Mouse (Mus musculus): ENCODE results near the gene Cdk9. TPM values are rescaled to one million over a fixed set of nuclear protein-coding genes. Genes with fewer than 3 reads are reported as not detected.

Gene Cdk9
- polyA plus RNA-seq, 1 experiment from 2014 or later = 126 TPM

DNA sequence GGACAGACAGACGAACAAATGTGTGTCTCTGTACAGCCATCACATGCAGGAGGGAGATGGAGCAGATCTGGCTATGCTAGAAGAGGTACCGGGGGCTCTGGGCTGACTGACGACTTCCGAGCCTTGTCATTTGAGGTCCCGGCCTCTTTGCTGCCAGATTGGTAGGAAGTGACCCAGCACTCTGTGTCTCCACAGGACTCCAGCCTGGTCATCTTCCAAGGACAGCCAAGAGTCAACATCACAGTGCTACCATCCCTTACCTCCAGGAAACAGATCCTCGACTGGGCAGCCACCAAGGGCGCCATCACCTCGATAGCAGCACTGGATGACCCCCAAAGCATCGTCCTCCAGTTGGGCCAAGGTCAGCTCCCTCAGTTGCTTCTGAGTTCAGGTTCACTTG lies 41.7 kb downstream of the Cdk9 start:
- Histone ChIP-seq H3K4me2 (replicated peaks) (no peak overlapping the region), H3K27me3 (no peaks in the 10 kb centered on the region), H3K27ac (no peak overlapping the region), H3K9ac (no peak overlapping the region), H3K36me3 (no peaks in the 10 kb centered on the region), H3K9me3 (no peaks in the 10 kb centered on the region), H3K4me1 (no peaks in the 10 kb centered on the region), H3K4me3 (no peak overlapping the region)
- WGBS = 86% methylated on average over 9 of the region's 9 CpGs
- ATAC-seq (ENCODE audit: insufficient number of reproducible peaks, insufficient read depth, low FRiP score, low TSS enrichment) = no peak

DNA sequence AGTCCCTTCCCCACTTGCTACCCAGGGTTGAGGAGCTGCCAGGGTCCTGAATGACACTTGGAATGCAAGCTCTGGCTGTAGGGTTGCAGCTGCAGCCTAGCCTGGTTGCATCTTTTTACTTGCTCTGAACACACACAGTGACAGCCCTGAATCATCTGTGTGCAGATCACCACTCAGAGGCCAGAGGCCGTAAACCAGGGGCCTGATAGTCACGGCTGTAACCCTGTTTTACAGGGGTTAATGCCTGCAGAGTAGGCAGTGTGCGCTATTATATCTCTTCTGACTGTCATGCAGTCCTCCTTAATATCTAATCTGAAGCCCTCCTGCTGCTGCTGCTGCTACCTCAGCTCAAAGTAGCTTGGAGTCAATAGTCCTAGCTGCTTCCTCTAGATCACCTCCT lies 43.0 kb downstream of the Cdk9 start:
- no peak overlapping the region for H3K9ac ChIP-seq
- H3K4me3 ChIP-seq = no peak overlapping the region
- H3K9me3 ChIP-seq = no peaks in the 10 kb centered on the region
- 85% methylated on average over 3 of the region's 3 CpGs for WGBS
- no peak for ATAC-seq (ENCODE audit: insufficient number of reproducible peaks, insufficient read depth, low FRiP score, low TSS enrichment)
- H3K27ac ChIP-seq = no peak overlapping the region
- H3K4me2 ChIP-seq (replicated peaks) = no peak overlapping the region
- no peaks in the 10 kb centered on the region for H3K36me3 ChIP-seq
- H3K27me3 ChIP-seq = no peaks in the 10 kb centered on the region
- no peaks in the 10 kb centered on the region for H3K4me1 ChIP-seq

DNA sequence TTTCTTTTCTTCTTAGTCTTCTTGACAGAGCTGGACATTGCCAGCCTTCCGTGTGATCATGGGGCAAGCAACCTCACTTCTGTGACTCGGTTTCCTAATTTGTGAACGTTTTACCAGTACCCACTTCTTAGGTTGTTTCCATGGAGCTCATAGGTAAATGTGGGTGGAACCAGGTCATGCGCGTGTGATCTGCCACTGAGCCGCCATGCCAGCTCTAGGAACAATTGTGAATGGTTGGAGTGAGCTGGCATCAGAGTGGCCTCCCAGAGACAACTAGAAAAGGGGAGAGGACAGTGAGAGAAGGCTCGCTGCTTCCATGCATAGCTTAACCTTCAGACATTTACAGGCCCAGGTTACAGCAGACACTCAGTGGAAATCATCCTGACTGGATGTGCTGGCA lies 44.7 kb downstream of the Cdk9 start:
- Histone ChIP-seq H3K27me3 (no peaks in the 10 kb centered on the region), H3K36me3 (no peaks in the 10 kb centered on the region), H3K9ac (no peak overlapping the region), H3K9me3 (no peaks in the 10 kb centered on the region), H3K27ac (no peak overlapping the region), H3K4me1 (no peaks in the 10 kb centered on the region), H3K4me3 (no peak overlapping the region), H3K4me2 (replicated peaks) (no peak overlapping the region)
- 86% methylated on average over 7 of the region's 7 CpGs for WGBS
- ATAC-seq (ENCODE audit: insufficient number of reproducible peaks, insufficient read depth, low FRiP score, low TSS enrichment) = no peak

DNA sequence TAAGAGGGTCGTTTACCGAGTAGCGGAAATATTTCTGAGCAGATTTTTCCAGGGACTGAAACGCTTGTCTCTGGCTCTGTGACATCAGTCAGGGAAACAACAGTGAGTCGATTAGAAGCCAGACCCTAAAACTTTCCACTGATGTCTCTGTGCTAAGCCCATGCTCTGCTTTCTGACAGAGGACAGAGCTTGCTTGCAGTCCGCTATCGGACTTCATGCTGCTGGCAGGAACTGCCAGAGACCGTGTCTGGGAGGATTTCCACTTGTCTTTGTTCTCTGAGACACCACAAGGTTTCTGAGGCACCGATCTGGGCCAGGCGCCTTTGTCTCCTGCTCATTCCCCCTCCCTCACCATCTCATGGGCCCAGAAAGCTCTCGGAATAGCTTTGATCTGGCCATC lies 45.1 kb downstream of the Cdk9 start:
- Histone ChIP-seq H3K27me3 (no peaks in the 10 kb centered on the region), H3K9ac (no peak overlapping the region), H3K9me3 (no peaks in the 10 kb centered on the region), H3K4me2 (replicated peaks) (no peak overlapping the region), H3K27ac (no peak overlapping the region), H3K4me1 (no peaks in the 10 kb centered on the region), H3K4me3 (no peak overlapping the region), H3K36me3 (no peaks in the 10 kb centered on the region)
- WGBS = 59% methylated on average over 11 of the region's 11 CpGs
- ATAC-seq (ENCODE audit: insufficient number of reproducible peaks, insufficient read depth, low FRiP score, low TSS enrichment) = no peak

DNA sequence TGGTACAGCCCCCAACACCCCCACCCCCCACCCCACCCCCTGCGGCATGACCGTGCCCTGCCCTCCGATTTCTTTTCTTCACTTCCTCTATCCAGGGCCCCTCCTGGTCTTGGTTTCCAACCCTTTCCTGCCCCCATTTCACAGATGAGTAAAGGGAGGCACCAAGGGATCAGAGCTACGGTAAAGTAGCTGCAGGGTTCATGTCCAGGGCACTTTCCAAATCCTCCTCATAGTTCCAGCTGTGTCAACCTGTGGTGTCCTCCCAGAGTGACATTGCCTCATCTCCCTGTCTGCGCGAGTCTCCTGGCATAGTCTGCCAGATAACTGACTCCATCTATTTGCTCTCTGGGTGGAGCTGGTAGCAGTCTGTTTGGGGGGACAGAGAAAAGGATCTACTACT lies 47.0 kb downstream of the Cdk9 start:
- Histone ChIP-seq H3K27me3 (no peaks in the 10 kb centered on the region), H3K4me3 (no peak overlapping the region), H3K27ac (no peak overlapping the region), H3K9ac (no peak overlapping the region), H3K4me1 (peaks cover 3% of the 10 kb centered on the region; the same call in 1 of the 2 replicates), H3K4me2 (replicated peaks) (no peak overlapping the region), H3K9me3 (no peaks in the 10 kb centered on the region), H3K36me3 (no peaks in the 10 kb centered on the region)
- ATAC-seq (ENCODE audit: insufficient number of reproducible peaks, insufficient read depth, low FRiP score, low TSS enrichment) = no peak
- 87% methylated on average over 6 of the region's 6 CpGs for WGBS

DNA sequence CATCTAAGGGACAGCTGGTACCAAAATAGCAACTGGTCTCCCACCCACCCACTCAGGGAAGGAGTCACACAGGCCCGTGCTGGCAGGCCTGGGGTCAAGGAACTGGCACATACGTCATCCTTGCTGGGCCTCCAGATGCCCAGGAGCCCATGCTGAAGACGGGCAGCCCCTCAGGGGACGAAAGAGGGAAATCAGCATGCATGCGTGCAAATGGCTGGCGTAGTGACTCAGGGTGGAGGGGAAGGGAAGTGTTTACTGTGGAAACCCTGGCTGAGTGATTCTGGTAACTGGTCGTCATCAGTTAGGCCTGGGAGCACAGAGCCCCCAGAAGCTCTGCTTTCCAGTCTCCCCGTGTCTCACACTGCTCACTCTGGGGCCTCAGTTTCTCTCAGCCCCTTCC lies 47.5 kb downstream of the Cdk9 start:
- Histone ChIP-seq H3K27me3 (no peaks in the 10 kb centered on the region), H3K27ac (no peak overlapping the region), H3K4me3 (no peak overlapping the region), H3K4me1 (peaks cover 3% of the 10 kb centered on the region; the same call in 1 of the 2 replicates), H3K36me3 (no peaks in the 10 kb centered on the region), H3K4me2 (replicated peaks) (no peak overlapping the region), H3K9me3 (no peaks in the 10 kb centered on the region), H3K9ac (no peak overlapping the region)
- WGBS = 70% methylated on average over 8 of the region's 8 CpGs
- ATAC-seq (ENCODE audit: insufficient number of reproducible peaks, insufficient read depth, low FRiP score, low TSS enrichment) = no peak

DNA sequence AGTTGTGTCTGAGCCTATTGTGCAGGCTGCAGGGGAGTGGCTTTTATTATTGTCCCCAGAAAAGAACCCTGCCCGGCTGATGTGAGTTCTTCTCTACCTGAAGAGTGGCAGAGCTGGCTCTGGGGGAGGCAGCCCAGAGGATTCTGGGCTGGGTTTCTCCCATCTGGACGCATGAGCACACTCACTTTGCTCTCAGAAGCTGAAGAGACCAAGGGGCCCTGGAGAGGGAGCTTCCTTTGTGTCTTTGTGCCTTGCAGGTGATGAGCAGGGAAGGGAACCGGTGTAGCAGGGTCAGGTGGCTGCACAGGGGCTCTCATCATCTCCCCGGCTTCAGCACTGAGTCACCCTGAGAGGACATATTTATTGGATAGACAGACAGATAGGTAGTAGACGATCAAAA lies 50.6 kb downstream of the Cdk9 start:
- Histone ChIP-seq H3K4me1 (peaks cover 3% of the 10 kb centered on the region), H3K9ac (0 out of 2 replicates have a peak overlapping the region, but pooled peaks have one; percentile 2), H3K27me3 (no peaks in the 10 kb centered on the region), H3K4me2 (replicated peaks) (no peak overlapping the region), H3K27ac (peak overlapping the region; percentile 14; the same call in 1 of the 2 replicates), H3K4me3 (no peak overlapping the region), H3K36me3 (no peaks in the 10 kb centered on the region), H3K9me3 (no peaks in the 10 kb centered on the region)
- 59% methylated on average over 5 of the region's 5 CpGs for WGBS
- no peak for ATAC-seq (ENCODE audit: insufficient number of reproducible peaks, insufficient read depth, low FRiP score, low TSS enrichment)

DNA sequence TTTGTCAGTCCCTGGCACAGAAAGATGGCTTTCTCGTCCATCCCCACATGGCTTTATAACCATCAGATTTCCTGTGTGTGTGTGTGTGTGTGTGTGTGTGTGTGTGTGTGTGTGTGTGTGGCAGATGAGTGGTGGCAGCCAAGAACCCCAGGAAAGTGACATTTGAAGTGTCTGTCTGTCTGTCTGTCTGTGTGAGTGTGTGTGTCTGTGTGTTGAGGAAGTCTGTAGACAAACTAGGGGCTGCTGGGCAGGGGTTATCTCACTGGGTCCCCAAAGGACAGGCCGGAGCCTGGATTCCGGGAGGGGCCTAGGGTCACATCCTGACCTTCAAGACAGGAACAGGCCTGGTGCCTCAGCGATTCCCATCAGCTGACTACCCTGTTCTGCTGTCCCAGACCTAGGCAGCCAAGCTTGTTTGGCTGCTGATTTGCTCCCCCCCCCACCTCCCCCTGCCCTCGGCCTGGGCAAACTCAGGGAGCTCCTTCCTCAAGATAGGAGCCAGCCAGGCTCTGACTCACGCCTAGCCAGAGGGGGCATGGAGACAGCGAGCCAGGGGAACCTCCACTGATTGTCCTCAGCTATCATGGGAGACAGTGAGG lies 51.3 kb downstream of the Cdk9 start:
- Histone ChIP-seq H3K4me1 (peaks cover 3% of the 10 kb centered on the region), H3K27me3 (no peaks in the 10 kb centered on the region), H3K9me3 (no peaks in the 10 kb centered on the region), H3K9ac (peak overlapping the region; percentile 2; the same call in 1 of the 2 replicates), H3K27ac (peak overlapping the region; percentile 36), H3K4me2 (replicated peaks) (no peak overlapping the region), H3K4me3 (no peak overlapping the region), H3K36me3 (no peaks in the 10 kb centered on the region)
- no peak for ATAC-seq (ENCODE audit: insufficient number of reproducible peaks, insufficient read depth, low FRiP score, low TSS enrichment)
- 38% methylated on average over 7 of the region's 7 CpGs for WGBS

DNA sequence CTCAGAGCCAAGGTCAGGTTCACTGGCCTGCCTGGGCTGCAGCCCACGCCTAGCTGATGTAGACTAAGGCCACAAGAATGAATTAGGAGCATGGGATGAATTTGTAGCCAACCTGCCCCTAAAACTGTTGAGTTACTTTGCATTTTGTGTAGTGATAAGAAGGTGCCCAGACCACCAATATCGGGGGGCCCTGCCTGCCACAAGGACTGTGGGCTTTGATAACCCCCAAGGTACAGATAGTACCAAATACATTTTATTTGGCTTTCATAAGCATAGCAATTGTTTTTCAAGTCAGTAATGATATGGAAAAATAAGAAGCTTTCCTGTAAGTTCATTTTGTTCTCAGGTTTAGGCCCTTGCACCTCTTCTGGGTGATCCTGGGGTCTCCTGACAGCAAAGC lies 54.0 kb downstream of the Cdk9 start:
- ATAC-seq (ENCODE audit: insufficient number of reproducible peaks, insufficient read depth, low FRiP score, low TSS enrichment) = no peak
- 97% methylated on average over 2 of the region's 2 CpGs for WGBS
- H3K27ac ChIP-seq = no peak overlapping the region

DNA sequence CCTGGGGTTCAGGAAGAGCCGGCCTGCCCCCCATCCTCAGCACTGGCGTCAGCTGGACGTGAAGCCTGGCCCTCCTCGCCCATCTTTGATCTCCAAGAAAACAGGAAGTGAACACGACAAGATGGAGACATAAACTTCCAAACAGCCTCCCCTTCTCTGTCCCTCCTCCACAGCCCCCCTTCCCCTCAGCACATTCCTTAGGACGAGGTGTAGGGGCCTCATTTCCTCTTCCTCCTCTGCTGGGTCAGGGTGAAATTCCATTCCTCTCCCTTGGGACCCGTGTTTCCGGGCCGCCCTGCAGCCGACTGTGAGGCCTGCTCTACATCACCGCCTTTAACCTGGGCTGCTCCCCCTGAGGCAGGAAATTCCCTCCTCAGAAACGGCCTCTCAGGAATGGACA lies 57.0 kb downstream of the Cdk9 start:
- H3K4me1 ChIP-seq = peaks cover 28% of the 10 kb centered on the region
- peak; percentile 65; the same call in 1 of the 2 replicates for ATAC-seq (ENCODE audit: insufficient number of reproducible peaks, insufficient read depth, low FRiP score, low TSS enrichment)
- WGBS = 30% methylated on average over 12 of the region's 12 CpGs
- peak overlapping the region; percentile 76 for H3K27ac ChIP-seq
- no peaks in the 10 kb centered on the region for H3K9me3 ChIP-seq
- no peaks in the 10 kb centered on the region for H3K36me3 ChIP-seq
- H3K4me2 ChIP-seq (replicated peaks) = no peak overlapping the region
- no peaks in the 10 kb centered on the region for H3K27me3 ChIP-seq
- H3K9ac ChIP-seq = no peak overlapping the region
- H3K4me3 ChIP-seq = no peak overlapping the region

More for the DNA sequence above, 54.0 kb downstream of the Cdk9 start:
- Histone ChIP-seq H3K36me3 (no peaks in the 10 kb centered on the region), H3K27me3 (no peaks in the 10 kb centered on the region), H3K4me3 (no peak overlapping the region), H3K9ac (0 out of 2 replicates have a peak overlapping the region, but pooled peaks have one; percentile 1), H3K4me1 (peaks cover 27% of the 10 kb centered on the region), H3K9me3 (no peaks in the 10 kb centered on the region), H3K4me2 (replicated peaks) (no peak overlapping the region)

All from embryonic facial prominence, embryonic 12.5 days (tissue).